Mouse (Mus musculus): ENCODE measurements around the gene Galnt3. TPM values are rescaled to one million over a fixed set of nuclear protein-coding genes. Genes with fewer than 3 reads are reported as not detected.

Gene Galnt3
- polyA plus RNA-seq, 1 experiment: not detected

- H3K36me3 ChIP-seq (replicated peaks; ENCODE audit: low read length): no peaks in the 10 kb centered on the region
- TF ChIP-seq FLI1 (IDR thresholded peaks at IDR 0.05; ENCODE audit: low read length): no peak
- no peak for TF ChIP-seq GATA1 (IDR thresholded peaks at IDR 0.05; ENCODE audit: borderline replicate concordance, low read length)
- H3K9me3 ChIP-seq: no peaks in the 10 kb centered on the region
- no peaks in the 10 kb centered on the region for H3K27me3 ChIP-seq (replicated peaks)
- no peak overlapping the region for H3K4me3 ChIP-seq (replicated peaks)
- no peaks in the 10 kb centered on the region for H3K4me1 ChIP-seq
Observed at GRCm38 (mm10) chr2:66144770-66145169, 20.0 kb upstream of the Galnt3 start.

DNA sequence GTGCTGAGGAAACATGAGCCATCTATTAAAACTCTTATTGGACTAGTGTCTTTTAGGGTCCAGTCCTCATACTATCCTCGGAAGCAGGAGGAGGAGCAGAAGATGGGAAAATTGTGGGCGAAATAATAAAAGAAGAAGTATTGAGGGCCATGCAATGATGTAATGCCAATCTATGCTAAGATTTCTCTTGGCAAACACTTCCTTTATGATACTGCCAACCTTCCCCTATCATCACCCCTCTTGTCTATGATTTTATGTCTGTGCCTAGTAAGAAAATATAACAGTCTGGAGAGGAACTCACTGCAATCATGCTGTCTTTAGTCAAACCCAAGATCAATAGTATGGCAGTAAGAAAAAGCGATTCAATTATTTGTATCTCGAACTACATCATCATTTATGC is 18.5 kb upstream of the Galnt3 start:
- H3K36me3 ChIP-seq (replicated peaks; ENCODE audit: low read length): no peaks in the 10 kb centered on the region
- TF ChIP-seq GATA1 (IDR thresholded peaks at IDR 0.05; ENCODE audit: borderline replicate concordance, low read length): no peak
- TF ChIP-seq FLI1 (IDR thresholded peaks at IDR 0.05; ENCODE audit: low read length): no peak
- no peak overlapping the region for H3K4me3 ChIP-seq (replicated peaks)
- H3K9me3 ChIP-seq: no peaks in the 10 kb centered on the region
- no peaks in the 10 kb centered on the region for H3K4me1 ChIP-seq
- H3K27me3 ChIP-seq (replicated peaks): no peaks in the 10 kb centered on the region

DNA sequence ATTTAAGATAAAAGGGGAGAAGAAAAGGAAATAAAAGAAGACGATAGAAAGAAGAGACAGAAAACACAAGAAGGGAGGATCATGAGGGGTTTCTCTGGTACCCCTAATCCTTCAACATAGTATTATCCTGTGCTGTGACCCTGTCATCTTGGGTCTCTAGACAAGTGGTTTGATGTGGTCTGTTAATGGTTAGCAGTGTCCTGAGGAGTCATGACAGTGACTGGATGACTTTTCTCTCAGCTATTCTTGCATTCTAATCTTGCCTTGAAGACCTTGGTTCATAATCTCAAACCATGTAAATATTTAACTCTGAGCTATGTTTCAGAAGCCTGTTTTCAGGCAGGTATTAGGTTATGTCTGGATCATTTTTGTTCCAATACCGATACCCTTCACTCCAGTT is 17.9 kb upstream of the Galnt3 start:
- no peak overlapping the region for H3K4me3 ChIP-seq (replicated peaks)
- H3K9me3 ChIP-seq: no peaks in the 10 kb centered on the region
- no peak for TF ChIP-seq FLI1 (IDR thresholded peaks at IDR 0.05; ENCODE audit: low read length)
- no peak for TF ChIP-seq GATA1 (IDR thresholded peaks at IDR 0.05; ENCODE audit: borderline replicate concordance, low read length)
- H3K4me1 ChIP-seq: no peaks in the 10 kb centered on the region
- H3K27me3 ChIP-seq (replicated peaks): no peaks in the 10 kb centered on the region
- H3K36me3 ChIP-seq (replicated peaks; ENCODE audit: low read length): no peaks in the 10 kb centered on the region

DNA sequence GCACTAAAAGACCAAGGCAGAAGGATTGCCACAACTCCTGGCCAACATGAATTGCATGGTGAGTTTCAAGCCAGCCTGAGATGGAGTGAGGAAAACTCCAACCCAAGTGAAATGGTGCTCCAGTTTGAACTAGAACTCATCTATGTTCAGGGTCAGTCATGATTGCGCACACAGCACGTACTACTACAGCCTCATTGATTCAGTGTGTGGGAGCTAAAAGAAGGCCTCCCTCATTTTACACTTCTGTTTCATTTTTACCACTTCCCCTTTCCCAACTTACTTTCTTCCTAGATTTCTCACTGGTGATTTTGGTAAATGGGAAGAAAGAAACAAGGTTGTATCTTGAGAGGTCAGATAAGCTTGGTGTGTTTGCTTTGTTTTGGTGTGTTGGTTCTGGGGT is 17.5 kb upstream of the Galnt3 start:
- no peaks in the 10 kb centered on the region for H3K4me1 ChIP-seq
- no peaks in the 10 kb centered on the region for H3K9me3 ChIP-seq
- H3K36me3 ChIP-seq (replicated peaks; ENCODE audit: low read length): no peaks in the 10 kb centered on the region
- TF ChIP-seq GATA1 (IDR thresholded peaks at IDR 0.05; ENCODE audit: borderline replicate concordance, low read length) (no peak), FLI1 (IDR thresholded peaks at IDR 0.05; ENCODE audit: low read length) (no peak)
- H3K27me3 ChIP-seq (replicated peaks): no peaks in the 10 kb centered on the region
- no peak overlapping the region for H3K4me3 ChIP-seq (replicated peaks)

- no peaks in the 10 kb centered on the region for H3K27me3 ChIP-seq (replicated peaks)
- H3K9me3 ChIP-seq: no peaks in the 10 kb centered on the region
- no peaks in the 10 kb centered on the region for H3K4me1 ChIP-seq
- TF ChIP-seq GATA1 (IDR thresholded peaks at IDR 0.05; ENCODE audit: borderline replicate concordance, low read length): no peak
- no peak for TF ChIP-seq FLI1 (IDR thresholded peaks at IDR 0.05; ENCODE audit: low read length)
- no peak overlapping the region for H3K4me3 ChIP-seq (replicated peaks)
- H3K36me3 ChIP-seq (replicated peaks; ENCODE audit: low read length): no peaks in the 10 kb centered on the region
Observed at GRCm38 (mm10) chr2:66140246-66140645, 15.5 kb upstream of the Galnt3 start.

- H3K9me3 ChIP-seq: peaks cover 4% of the 10 kb centered on the region; the same call in 1 of the 2 replicates
- H3K4me3 ChIP-seq (replicated peaks): no peak overlapping the region
- no peaks in the 10 kb centered on the region for H3K27me3 ChIP-seq (replicated peaks)
- no peaks in the 10 kb centered on the region for H3K4me1 ChIP-seq
- no peaks in the 10 kb centered on the region for H3K36me3 ChIP-seq (replicated peaks; ENCODE audit: low read length)
- TF ChIP-seq FLI1 (IDR thresholded peaks at IDR 0.05; ENCODE audit: low read length): no peak
- TF ChIP-seq GATA1 (IDR thresholded peaks at IDR 0.05; ENCODE audit: borderline replicate concordance, low read length): no peak
Observed at GRCm38 (mm10) chr2:66131862-66132544, 7.2 kb upstream of the Galnt3 start.

- H3K9me3 ChIP-seq: peaks cover 7% of the 10 kb centered on the region
- H3K36me3 ChIP-seq (replicated peaks; ENCODE audit: low read length): no peaks in the 10 kb centered on the region
- H3K4me3 ChIP-seq (replicated peaks): no peak overlapping the region
- peaks cover 15% of the 10 kb centered on the region for H3K4me1 ChIP-seq
- TF ChIP-seq GATA1 (IDR thresholded peaks at IDR 0.05; ENCODE audit: borderline replicate concordance, low read length) (no peak), FLI1 (IDR thresholded peaks at IDR 0.05; ENCODE audit: low read length) (no peak)
- peaks cover 24% of the 10 kb centered on the region for H3K27me3 ChIP-seq (replicated peaks)
Observed at GRCm38 (mm10) chr2:66128941-66129340, 4.1 kb upstream of the Galnt3 start.

DNA sequence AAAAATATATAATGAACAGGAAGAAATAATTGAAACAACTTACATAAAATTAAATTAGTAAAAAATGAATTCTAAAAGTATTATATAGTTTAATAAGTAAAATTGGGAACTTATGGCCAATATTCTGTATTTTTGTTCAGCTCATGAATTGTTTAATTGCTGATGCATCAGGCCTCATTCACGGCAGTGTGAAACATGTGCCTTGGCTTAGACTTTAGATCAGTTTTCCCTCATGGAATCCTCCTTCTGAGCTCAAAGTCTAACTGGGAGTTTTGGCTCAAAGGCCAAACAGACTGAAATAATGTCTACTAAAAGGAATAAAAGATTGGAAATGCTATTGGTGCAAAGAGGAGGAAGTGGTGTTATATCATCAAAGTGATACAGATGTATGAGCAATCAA is 2.7 kb upstream of the Galnt3 start:
- Histone ChIP-seq H3K36me3 (replicated peaks; ENCODE audit: low read length) (no peaks in the 10 kb centered on the region), H3K9me3 (peaks cover 3% of the 10 kb centered on the region; the same call in 1 of the 2 replicates), H3K27me3 (replicated peaks) (peaks cover 32% of the 10 kb centered on the region), H3K4me1 (peaks cover 18% of the 10 kb centered on the region), H3K4me3 (replicated peaks) (no peak overlapping the region)
- TF ChIP-seq GATA1 (IDR thresholded peaks at IDR 0.05; ENCODE audit: borderline replicate concordance, low read length) (no peak), FLI1 (IDR thresholded peaks at IDR 0.05; ENCODE audit: low read length) (no peak)

- Histone ChIP-seq H3K27me3 (replicated peaks) (peaks cover 36% of the 10 kb centered on the region), H3K4me3 (replicated peaks) (no peak overlapping the region), H3K4me1 (peaks cover 18% of the 10 kb centered on the region), H3K9me3 (peaks cover 3% of the 10 kb centered on the region; the same call in 1 of the 2 replicates), H3K36me3 (replicated peaks; ENCODE audit: low read length) (no peaks in the 10 kb centered on the region)
- TF ChIP-seq GATA1 (IDR thresholded peaks at IDR 0.05; ENCODE audit: borderline replicate concordance, low read length): no peak
- no peak for TF ChIP-seq FLI1 (IDR thresholded peaks at IDR 0.05; ENCODE audit: low read length)
Observed at GRCm38 (mm10) chr2:66126936-66127335, 2.1 kb upstream of the Galnt3 start.

DNA sequence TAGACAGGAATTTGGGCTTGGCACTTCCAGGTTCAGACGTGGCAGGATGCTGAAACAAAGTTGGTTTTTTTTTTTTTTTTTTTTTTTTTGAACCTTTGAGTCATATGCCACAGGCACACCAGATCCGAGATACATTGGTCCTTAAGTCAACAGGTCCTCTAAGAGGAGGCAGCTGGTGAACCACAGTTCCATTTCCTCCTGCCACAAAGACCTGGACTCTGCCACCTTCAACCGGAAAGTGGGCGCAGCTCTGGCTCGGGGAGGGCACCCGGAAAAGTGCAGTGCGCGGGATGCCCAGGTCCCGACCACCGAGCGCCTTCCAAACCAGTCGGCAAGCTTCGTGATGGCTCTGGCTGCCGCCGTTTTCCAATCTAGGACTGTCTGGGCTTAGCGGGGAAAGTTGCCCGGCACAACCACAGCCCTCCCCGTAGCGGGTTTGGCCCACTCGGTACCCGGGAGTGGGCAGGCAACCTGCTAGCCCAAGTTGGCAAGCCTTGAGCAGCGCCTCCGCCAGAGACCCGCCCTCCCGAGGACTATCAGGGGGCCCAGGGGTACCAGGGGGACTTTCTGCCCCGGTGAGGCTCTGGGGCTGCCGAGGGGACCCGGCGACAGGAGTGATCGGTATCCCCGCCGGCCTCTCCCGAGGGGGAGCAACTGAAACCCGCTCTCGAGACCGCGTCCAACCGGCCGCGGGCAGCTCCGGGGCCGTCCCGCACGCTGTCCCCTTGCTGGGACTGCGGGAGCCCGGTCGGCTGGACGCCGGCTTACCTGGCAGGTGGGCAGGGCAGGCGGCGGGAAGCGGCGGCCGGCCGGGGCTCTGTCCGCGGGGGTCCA is 821 bp downstream of the Galnt3 start:
- TF ChIP-seq FLI1 (IDR thresholded peaks at IDR 0.05; ENCODE audit: low read length): no peak
- no peak for TF ChIP-seq GATA1 (IDR thresholded peaks at IDR 0.05; ENCODE audit: borderline replicate concordance, low read length)
- Histone ChIP-seq H3K4me3 (replicated peaks) (peak overlapping the region; percentile 90), H3K27me3 (replicated peaks) (peaks cover 36% of the 10 kb centered on the region), H3K36me3 (replicated peaks; ENCODE audit: low read length) (no peaks in the 10 kb centered on the region), H3K4me1 (peaks cover 18% of the 10 kb centered on the region), H3K9me3 (peaks cover 3% of the 10 kb centered on the region; the same call in 1 of the 2 replicates)
